Mouse (Mus musculus) adrenal gland, postnatal 36 days (tissue): ENCODE results near the gene Dsn1. TPM values are rescaled to one million over a fixed set of nuclear protein-coding genes. Genes with fewer than 3 reads are reported as not detected.

ENCODE experiments used
- DNase-seq, 2 experiments: peaks; one replicate each; pipeline ENCODE4 v3.0.0; 2021; ENCODE audit warnings: mixed read lengths in 1 of 2
- total RNA-seq, 2 experiments: library from RNA; stranded (reverse); gene quantifications; 2 replicates each; pipeline ENCODE4 v1.2.3; 2021

Gene Dsn1
- total RNA-seq, 2 experiments from 2014 or later, result 4.4 to 7.2 TPM

GRCm38 (mm10) chr2:157027106-157028008, 20.4 kb upstream of the Dsn1 start:
- DNase-seq, result no peak

GRCm38 (mm10) chr2:157021156-157021555, 14.2 kb upstream of the Dsn1 start:
- DNase-seq, result no peak

GRCm38 (mm10) chr2:157019228-157019627, 12.3 kb upstream of the Dsn1 start:
- DNase-seq, result no peak

GRCm38 (mm10) chr2:157016529-157017270, 9.7 kb upstream of the Dsn1 start:
- no peak for DNase-seq

- DNase-seq, result no peak
Measured at GRCm38 (mm10) chr2:157012341-157012740, 5.4 kb upstream of the Dsn1 start.

- no peak for DNase-seq
Measured at GRCm38 (mm10) chr2:157010634-157011310, 3.8 kb upstream of the Dsn1 start.

GRCm38 (mm10) chr2:157010121-157010520, 3.2 kb upstream of the Dsn1 start:
- DNase-seq, result no peak

- DNase-seq, result no peak
Measured at GRCm38 (mm10) chr2:157008509-157008908, 1.6 kb upstream of the Dsn1 start.

- DNase-seq, result no peak
Measured at GRCm38 (mm10) chr2:157007234-157007596, 261 bp upstream of the Dsn1 start.

GRCm38 (mm10) chr2:157002321-157002720, 4.6 kb downstream of the Dsn1 start:
- no peak for DNase-seq

GRCm38 (mm10) chr2:156998263-156998662, 8.7 kb downstream of the Dsn1 start:
- DNase-seq, result no peak

- DNase-seq, result peak; percentile 40 to 57
Measured at GRCm38 (mm10) chr2:156996576-156996975, 10.4 kb downstream of the Dsn1 start.

- DNase-seq, result peak; percentile 97 to 98
Measured at GRCm38 (mm10) chr2:156991470-156992319, 15.3 kb downstream of the Dsn1 start, which contains the start of gene Ndrg3. Gene Ndrg3, minus strand, starts transcription at chr2:156992056.

- DNase-seq, result no peak
Measured at GRCm38 (mm10) chr2:156990727-156991431, 16.1 kb downstream of the Dsn1 start.

- no peak for DNase-seq
Measured at GRCm38 (mm10) chr2:156987316-156987715, 19.6 kb downstream of the Dsn1 start.

GRCm38 (mm10) chr2:156982864-156983263, 24.1 kb downstream of the Dsn1 start:
- no peak for DNase-seq

- DNase-seq, result no peak
Measured at GRCm38 (mm10) chr2:156981291-156981690, 25.7 kb downstream of the Dsn1 start.

GRCm38 (mm10) chr2:156980059-156980458, 26.9 kb downstream of the Dsn1 start:
- DNase-seq, result no peak

- DNase-seq, result no peak
Measured at GRCm38 (mm10) chr2:156976711-156977110, 30.2 kb downstream of the Dsn1 start.

- DNase-seq, result no peak
Measured at GRCm38 (mm10) chr2:156974967-156975366, 32.0 kb downstream of the Dsn1 start.
